Mouse (Mus musculus): ENCODE measurements at regions not wholly inside any gene's neighbourhood (a gene's known extent, or its start where the extent isn't known, plus 50 kb on each side); places are given as distances from the start of the nearest gene placed in this dataset.
"Not testable (repeated sequence)": the region's sequence is repeated elsewhere in the genome, so short reads cannot be mapped to it uniquely, and the experiment has no call there.

GRCm38 (mm10) chr5:59831836-59832235 lies 1976.8 kb upstream of the G6pd2 start:
- ATAC-seq (ENCODE audit: insufficient read depth, low FRiP score), result no peak
- H3K27me3 ChIP-seq (ENCODE audit: control insufficient read depth, insufficient read depth, low read length), result no peaks in the 10 kb centered on the region
- no peak overlapping the region for H3K9ac ChIP-seq (ENCODE audit: low read length)
- H3K4me2 ChIP-seq (ENCODE audit: low read depth, low read length), result no peak overlapping the region
- H3K36me3 ChIP-seq (ENCODE audit: control insufficient read depth, insufficient read depth, low read length), result no peaks in the 10 kb centered on the region
- H3K27ac ChIP-seq (ENCODE audit: low read length), result no peak overlapping the region
- 82% methylated on average over 3 of the region's 3 CpGs for WGBS
- H3K4me1 ChIP-seq (ENCODE audit: control insufficient read depth, insufficient read depth, low read length), result no peaks in the 10 kb centered on the region
- H3K9me3 ChIP-seq (replicated peaks; ENCODE audit: control insufficient read depth, low read length), result no peaks in the 10 kb centered on the region
- H3K4me3 ChIP-seq (replicated peaks; ENCODE audit: low read length), result no peak overlapping the region

- no peak overlapping the region for H3K4me2 ChIP-seq (ENCODE audit: low read depth, low read length)
- no peaks in the 10 kb centered on the region for H3K36me3 ChIP-seq (ENCODE audit: control insufficient read depth, insufficient read depth, low read length)
- 83% methylated on average over 1 of the region's 1 CpGs for WGBS
- no peaks in the 10 kb centered on the region for H3K4me1 ChIP-seq (ENCODE audit: control insufficient read depth, insufficient read depth, low read length)
- no peak for ATAC-seq (ENCODE audit: insufficient read depth, low FRiP score)
- H3K4me3 ChIP-seq (replicated peaks; ENCODE audit: low read length), result no peak overlapping the region
- no peaks in the 10 kb centered on the region for H3K27me3 ChIP-seq (ENCODE audit: control insufficient read depth, insufficient read depth, low read length)
- no peaks in the 10 kb centered on the region for H3K9me3 ChIP-seq (replicated peaks; ENCODE audit: control insufficient read depth, low read length)
- H3K9ac ChIP-seq (ENCODE audit: low read length), result no peak overlapping the region
- H3K27ac ChIP-seq (ENCODE audit: low read length), result no peak overlapping the region
Observed at GRCm38 (mm10) chr5:59845745-59846144, 1962.9 kb upstream of the G6pd2 start.

GRCm38 (mm10) chr5:59847643-59848042 lies 1961.0 kb upstream of the G6pd2 start:
- H3K27ac ChIP-seq (ENCODE audit: low read length), result no peak overlapping the region
- no peaks in the 10 kb centered on the region for H3K27me3 ChIP-seq (ENCODE audit: control insufficient read depth, insufficient read depth, low read length)
- H3K9me3 ChIP-seq (replicated peaks; ENCODE audit: control insufficient read depth, low read length), result no peaks in the 10 kb centered on the region
- no peak overlapping the region for H3K4me3 ChIP-seq (replicated peaks; ENCODE audit: low read length)
- WGBS, result 76% methylated on average over 1 of the region's 1 CpGs
- no peak overlapping the region for H3K4me2 ChIP-seq (ENCODE audit: low read depth, low read length)
- no peaks in the 10 kb centered on the region for H3K4me1 ChIP-seq (ENCODE audit: control insufficient read depth, insufficient read depth, low read length)
- no peak for ATAC-seq (ENCODE audit: insufficient read depth, low FRiP score)
- no peaks in the 10 kb centered on the region for H3K36me3 ChIP-seq (ENCODE audit: control insufficient read depth, insufficient read depth, low read length)
- no peak overlapping the region for H3K9ac ChIP-seq (ENCODE audit: low read length)

- H3K9ac ChIP-seq (ENCODE audit: low read length), result no peak overlapping the region
- H3K27me3 ChIP-seq (ENCODE audit: control insufficient read depth, insufficient read depth, low read length), result no peaks in the 10 kb centered on the region
- H3K27ac ChIP-seq (ENCODE audit: low read length), result no peak overlapping the region
- no peaks in the 10 kb centered on the region for H3K4me1 ChIP-seq (ENCODE audit: control insufficient read depth, insufficient read depth, low read length)
- no peaks in the 10 kb centered on the region for H3K36me3 ChIP-seq (ENCODE audit: control insufficient read depth, insufficient read depth, low read length)
- WGBS, result 77% methylated on average over 6 of the region's 6 CpGs
- H3K4me3 ChIP-seq (replicated peaks; ENCODE audit: low read length), result no peak overlapping the region
- ATAC-seq (ENCODE audit: insufficient read depth, low FRiP score), result no peak
- no peak overlapping the region for H3K4me2 ChIP-seq (ENCODE audit: low read depth, low read length)
- no peaks in the 10 kb centered on the region for H3K9me3 ChIP-seq (replicated peaks; ENCODE audit: control insufficient read depth, low read length)
Observed at GRCm38 (mm10) chr5:59893952-59894724, 1914.5 kb upstream of the G6pd2 start.

- ATAC-seq (ENCODE audit: insufficient read depth, low FRiP score), result no peak
- Histone ChIP-seq H3K9ac (ENCODE audit: low read length) (no peak overlapping the region), H3K27me3 (ENCODE audit: control insufficient read depth, insufficient read depth, low read length) (no peaks in the 10 kb centered on the region), H3K4me2 (ENCODE audit: low read depth, low read length) (no peak overlapping the region), H3K9me3 (replicated peaks; ENCODE audit: control insufficient read depth, low read length) (no peaks in the 10 kb centered on the region), H3K4me3 (replicated peaks; ENCODE audit: low read length) (no peak overlapping the region), H3K27ac (ENCODE audit: low read length) (no peak overlapping the region), H3K36me3 (ENCODE audit: control insufficient read depth, insufficient read depth, low read length) (no peaks in the 10 kb centered on the region), H3K4me1 (ENCODE audit: control insufficient read depth, insufficient read depth, low read length) (no peaks in the 10 kb centered on the region)
- WGBS, result 76% methylated on average over 4 of the region's 4 CpGs
Observed at GRCm38 (mm10) chr5:59921910-59922309, 1886.7 kb upstream of the G6pd2 start.

- no peaks in the 10 kb centered on the region for H3K27me3 ChIP-seq (ENCODE audit: control insufficient read depth, insufficient read depth, low read length)
- no peak overlapping the region for H3K27ac ChIP-seq (ENCODE audit: low read length)
- no peak for ATAC-seq (ENCODE audit: insufficient read depth, low FRiP score)
- H3K4me2 ChIP-seq (ENCODE audit: low read depth, low read length), result no peak overlapping the region
- no peaks in the 10 kb centered on the region for H3K36me3 ChIP-seq (ENCODE audit: control insufficient read depth, insufficient read depth, low read length)
- WGBS, result 89% methylated on average over 1 of the region's 1 CpGs
- no peaks in the 10 kb centered on the region for H3K4me1 ChIP-seq (ENCODE audit: control insufficient read depth, insufficient read depth, low read length)
- no peak overlapping the region for H3K9ac ChIP-seq (ENCODE audit: low read length)
- no peaks in the 10 kb centered on the region for H3K9me3 ChIP-seq (replicated peaks; ENCODE audit: control insufficient read depth, low read length)
- H3K4me3 ChIP-seq (replicated peaks; ENCODE audit: low read length), result no peak overlapping the region
Observed at GRCm38 (mm10) chr5:59940861-59941260, 1867.8 kb upstream of the G6pd2 start.

GRCm38 (mm10) chr5:59945761-59946160 lies 1862.9 kb upstream of the G6pd2 start:
- no peaks in the 10 kb centered on the region for H3K4me1 ChIP-seq (ENCODE audit: control insufficient read depth, insufficient read depth, low read length)
- H3K4me3 ChIP-seq (replicated peaks; ENCODE audit: low read length), result no peak overlapping the region
- no peak overlapping the region for H3K9ac ChIP-seq (ENCODE audit: low read length)
- no peaks in the 10 kb centered on the region for H3K9me3 ChIP-seq (replicated peaks; ENCODE audit: control insufficient read depth, low read length)
- H3K4me2 ChIP-seq (ENCODE audit: low read depth, low read length), result no peak overlapping the region
- no peaks in the 10 kb centered on the region for H3K27me3 ChIP-seq (ENCODE audit: control insufficient read depth, insufficient read depth, low read length)
- H3K36me3 ChIP-seq (ENCODE audit: control insufficient read depth, insufficient read depth, low read length), result no peaks in the 10 kb centered on the region
- no peak overlapping the region for H3K27ac ChIP-seq (ENCODE audit: low read length)
- ATAC-seq (ENCODE audit: insufficient read depth, low FRiP score), result no peak

- WGBS, result 92% methylated on average over 4 of the region's 4 CpGs
- Histone ChIP-seq H3K9ac (ENCODE audit: low read length) (no peak overlapping the region), H3K9me3 (replicated peaks; ENCODE audit: control insufficient read depth, low read length) (no peaks in the 10 kb centered on the region), H3K4me1 (ENCODE audit: control insufficient read depth, insufficient read depth, low read length) (no peaks in the 10 kb centered on the region), H3K4me2 (ENCODE audit: low read depth, low read length) (no peak overlapping the region), H3K4me3 (replicated peaks; ENCODE audit: low read length) (no peak overlapping the region), H3K27ac (ENCODE audit: low read length) (no peak overlapping the region), H3K36me3 (ENCODE audit: control insufficient read depth, insufficient read depth, low read length) (no peaks in the 10 kb centered on the region), H3K27me3 (ENCODE audit: control insufficient read depth, insufficient read depth, low read length) (no peaks in the 10 kb centered on the region)
- no peak for ATAC-seq (ENCODE audit: insufficient read depth, low FRiP score)
Observed at GRCm38 (mm10) chr5:59947831-59948568, 1860.6 kb upstream of the G6pd2 start.

GRCm38 (mm10) chr5:59956240-59956639 lies 1852.4 kb upstream of the G6pd2 start:
- ATAC-seq (ENCODE audit: insufficient read depth, low FRiP score); H3K36me3 ChIP-seq (ENCODE audit: control insufficient read depth, insufficient read depth, low read length); H3K4me2 ChIP-seq (ENCODE audit: low read depth, low read length); H3K27me3 ChIP-seq (ENCODE audit: control insufficient read depth, insufficient read depth, low read length); H3K9me3 ChIP-seq (replicated peaks; ENCODE audit: control insufficient read depth, low read length); H3K27ac ChIP-seq (ENCODE audit: low read length); H3K4me1 ChIP-seq (ENCODE audit: control insufficient read depth, insufficient read depth, low read length); H3K4me3 ChIP-seq (replicated peaks; ENCODE audit: low read length); H3K9ac ChIP-seq (ENCODE audit: low read length): not testable (repeated sequence)
- WGBS, result 86% methylated on average over 4 of the region's 7 CpGs
